Mouse (Mus musculus): ENCODE results near the gene Crhr2.

The Crhr2 gene

DNA sequence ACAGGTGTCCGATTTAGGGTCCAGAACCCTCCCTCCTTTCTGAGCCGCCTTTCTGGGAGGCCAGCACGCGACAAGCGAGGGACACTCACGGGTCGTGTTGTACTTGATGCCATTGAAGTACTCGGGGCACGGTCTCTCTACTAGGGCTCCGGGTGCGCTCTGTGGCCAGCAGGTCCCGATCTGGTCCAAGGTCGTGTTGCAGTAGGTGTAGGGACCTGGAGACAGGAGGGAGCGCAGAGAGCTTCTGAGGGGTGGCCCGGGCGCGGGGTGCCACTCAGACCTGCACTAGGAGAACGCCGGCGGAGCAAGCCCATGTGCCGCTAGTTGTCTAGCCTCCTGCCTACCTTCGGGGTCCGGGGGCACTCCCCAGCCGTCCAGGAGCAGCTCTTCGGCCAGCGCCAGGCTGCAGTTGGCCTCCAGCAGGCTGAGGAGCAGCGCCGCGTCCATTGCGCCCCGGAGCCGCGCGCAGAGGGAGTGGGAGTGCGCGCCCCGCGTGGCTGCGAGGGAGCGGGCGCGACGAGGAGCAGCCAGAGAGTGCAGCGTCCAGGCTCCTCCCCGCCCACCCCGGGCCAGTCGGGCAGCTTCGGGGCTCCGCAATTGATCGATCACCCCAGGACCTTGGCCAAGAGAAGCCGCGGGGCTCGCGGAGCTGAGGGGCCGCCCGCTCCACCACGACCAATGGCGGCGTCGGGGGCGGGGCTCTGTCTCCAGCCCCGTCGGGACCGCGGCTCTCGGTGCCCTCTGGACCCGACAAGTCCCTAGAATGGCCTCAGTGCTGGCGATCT lies 15.3 kb downstream of the Crhr2 start:
- no peak for DNase-seq

DNA sequence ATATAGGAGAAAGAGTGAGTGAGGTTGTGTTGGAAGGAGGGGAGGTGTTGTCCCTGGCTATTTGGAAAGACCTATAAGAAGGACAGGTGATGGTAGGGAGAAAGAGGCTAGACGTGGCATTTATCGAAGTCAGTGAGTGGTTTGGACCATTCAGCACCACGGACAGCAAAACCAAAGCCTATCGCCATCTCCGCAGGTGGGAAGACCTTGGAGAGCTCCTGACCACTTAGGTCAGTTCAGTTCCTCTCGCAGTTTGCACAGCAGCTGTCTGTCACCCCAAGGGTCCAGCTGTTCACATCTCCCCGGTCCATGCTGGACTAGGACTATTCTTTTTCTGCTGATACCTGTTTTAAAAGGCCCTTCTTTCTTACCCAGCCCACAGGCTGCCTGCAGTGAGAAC lies 24.5 kb downstream of the Crhr2 start:
- peak; percentile 34 for DNase-seq

DNA sequence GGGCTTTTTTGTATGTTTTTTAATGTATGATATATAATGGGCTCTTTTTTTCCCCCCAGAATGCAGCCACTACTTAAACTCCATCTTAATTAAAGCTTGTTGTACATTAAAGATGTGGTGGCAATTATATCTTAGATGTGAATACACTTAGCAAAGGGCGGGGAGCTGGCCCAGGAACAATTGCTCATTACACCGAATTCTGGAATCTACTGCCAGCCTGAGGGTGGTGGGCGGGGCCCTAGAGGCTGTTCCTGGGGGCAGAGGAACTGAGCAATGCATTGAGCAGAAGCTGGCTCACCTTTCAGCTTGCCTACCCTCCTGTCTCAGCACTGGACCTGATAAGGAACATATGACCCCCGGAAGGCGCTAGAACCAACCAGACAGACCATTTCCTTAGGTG lies 34.2 kb downstream of the Crhr2 start:
- no peak for DNase-seq

DNA sequence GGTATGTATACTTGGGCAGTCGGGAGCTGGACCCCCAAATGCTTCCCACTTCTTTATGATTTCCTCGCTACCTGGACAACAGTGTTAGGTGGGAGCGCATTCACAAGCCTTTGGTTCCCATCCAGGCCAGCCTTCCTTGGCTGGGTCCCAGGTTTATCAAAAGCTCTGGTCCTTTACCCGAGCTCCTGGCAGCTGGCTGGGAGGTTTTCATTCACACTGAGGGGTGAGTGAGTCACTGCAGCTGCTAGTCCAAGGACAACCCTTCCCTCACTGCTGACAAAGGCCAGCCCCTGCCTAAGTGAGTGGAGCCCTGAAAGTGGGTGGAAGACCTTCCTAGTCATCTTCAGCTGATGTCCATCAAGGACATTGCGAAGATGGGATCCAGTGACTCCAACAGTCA lies 34.8 kb downstream of the Crhr2 start:
- DNase-seq = peak; percentile 21

DNA sequence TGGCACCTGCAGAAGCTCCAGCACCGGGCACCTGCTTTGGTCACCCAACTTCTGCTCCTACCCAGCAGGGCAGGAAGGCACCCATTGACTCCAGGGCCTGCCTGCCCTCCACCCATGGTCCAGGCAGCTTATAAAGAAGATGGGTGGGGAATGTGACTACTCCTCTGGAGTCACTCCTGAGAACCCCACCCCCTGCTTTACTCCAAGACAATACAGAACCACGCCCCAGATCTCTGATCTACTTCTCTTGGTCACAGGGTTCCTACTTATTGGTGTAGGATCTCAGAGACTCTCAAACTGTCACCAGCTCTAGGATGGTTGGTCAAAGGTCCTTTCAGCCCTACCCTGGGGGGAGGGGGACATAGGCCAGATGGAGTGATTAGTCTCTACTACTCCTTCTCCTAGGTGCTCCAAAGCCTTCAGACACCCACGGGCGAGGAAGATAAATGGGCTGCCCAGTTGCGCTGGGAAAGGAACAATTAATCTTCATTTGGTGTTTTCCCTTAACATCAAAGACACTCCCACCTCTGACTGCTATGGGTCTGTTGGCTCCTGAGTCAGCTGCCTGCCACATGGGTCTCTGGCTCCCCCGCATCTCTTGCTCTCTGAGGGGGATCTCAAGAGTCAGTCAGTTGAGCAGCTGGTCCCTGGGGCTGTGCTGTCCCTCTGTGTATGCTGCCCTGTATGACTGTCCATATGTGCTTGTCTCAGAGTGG lies 39.2 kb downstream of the Crhr2 start:
- no peak for DNase-seq

DNA sequence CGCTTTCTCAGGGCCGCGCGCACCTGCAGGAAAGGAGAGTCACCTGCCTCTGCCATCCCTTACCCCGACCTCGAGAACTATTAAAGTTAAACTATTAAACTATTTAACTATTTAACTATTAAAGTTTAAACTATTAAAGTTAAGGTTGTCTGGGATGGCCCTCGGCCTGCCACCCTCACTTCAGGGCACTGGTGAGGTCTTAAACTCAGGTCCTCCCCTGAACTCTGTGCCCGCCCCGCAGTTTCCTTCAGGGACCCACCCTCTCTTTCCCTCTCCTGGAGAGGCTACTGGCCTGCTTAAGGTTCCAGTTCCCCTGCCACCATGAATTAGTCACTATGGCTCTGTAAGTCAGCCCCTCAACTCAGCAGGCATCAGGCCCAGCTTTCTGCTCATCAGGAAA lies 41.4 kb downstream of the Crhr2 start:
- no peak for DNase-seq

DNA sequence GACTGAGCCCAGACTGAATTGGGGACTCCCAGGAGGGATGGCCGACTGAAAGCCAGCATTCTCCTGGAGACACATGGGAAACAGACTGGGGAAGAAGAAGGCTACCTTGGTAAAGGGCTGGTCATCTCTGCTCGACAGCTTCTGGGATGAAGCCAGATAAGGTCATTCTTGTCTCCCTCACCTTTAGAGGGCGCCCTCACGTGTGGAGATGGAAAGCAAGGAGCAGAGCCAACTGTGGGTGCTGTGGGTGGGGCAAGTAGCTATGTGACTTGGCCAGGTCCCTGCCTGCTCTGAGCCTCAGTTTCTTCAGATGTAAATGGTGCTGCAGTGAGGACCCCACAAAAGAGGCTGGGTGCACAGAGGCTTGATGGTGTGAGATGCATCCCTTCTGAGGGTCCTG lies 42.2 kb downstream of the Crhr2 start:
- DNase-seq = peak; percentile 12

DNA sequence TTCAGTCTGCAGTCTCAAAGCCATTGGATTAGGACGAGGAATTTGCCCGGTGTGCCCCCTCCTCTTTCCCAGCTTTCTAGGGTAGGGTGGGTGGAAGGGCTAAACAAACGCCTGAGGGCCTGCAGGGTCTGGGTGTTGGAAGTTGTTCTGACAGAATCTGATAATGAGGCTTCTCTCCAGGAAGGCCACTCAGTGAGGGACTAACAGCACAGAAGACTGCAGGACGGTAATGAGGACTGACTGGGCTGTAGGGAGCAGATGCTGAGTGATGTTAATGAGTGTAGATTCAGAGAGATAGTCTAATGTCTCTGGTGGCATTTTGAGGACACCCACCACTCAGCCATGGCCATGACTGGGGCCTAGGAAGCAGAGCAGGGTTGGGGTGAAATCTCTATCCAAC lies 45.5 kb downstream of the Crhr2 start:
- DNase-seq = no peak

DNA sequence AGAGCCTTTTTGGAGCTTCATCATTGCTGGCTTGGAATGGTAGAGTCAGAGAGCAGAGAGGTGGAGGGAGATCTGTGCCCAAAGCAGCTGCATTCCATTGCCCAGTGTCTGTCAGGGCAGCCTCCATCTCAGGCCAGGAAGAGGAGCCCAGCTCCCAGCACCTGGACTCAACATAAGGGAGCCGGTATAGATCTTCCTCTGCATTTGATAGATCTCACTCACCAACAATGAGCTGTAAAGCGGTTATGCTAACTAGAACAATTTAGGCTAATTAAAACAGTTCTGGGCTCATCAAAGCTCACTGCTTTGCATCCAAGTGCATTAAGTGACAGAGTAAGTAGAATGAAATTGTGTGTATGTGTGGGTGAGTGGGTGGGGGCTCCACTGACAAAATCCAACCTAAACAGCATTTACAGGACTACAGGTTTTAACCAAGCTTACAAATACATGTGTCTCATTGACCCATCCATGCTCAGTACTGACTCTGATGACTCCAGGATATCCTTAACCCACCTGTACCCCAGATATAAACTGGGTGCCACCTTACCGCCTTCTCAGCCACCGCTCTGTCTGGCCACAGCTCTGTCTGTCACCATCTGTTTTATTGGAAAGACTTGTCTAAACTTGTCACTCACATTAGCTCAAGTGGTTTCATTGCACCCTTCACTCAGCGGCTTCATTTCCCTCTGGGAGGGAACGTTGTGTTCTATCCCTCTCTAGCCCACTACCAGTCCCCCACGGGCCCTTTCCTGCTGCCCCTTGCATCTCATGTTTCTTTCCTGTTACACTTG lies 50.4 kb downstream of the Crhr2 start:
- no peak for DNase-seq

DNA sequence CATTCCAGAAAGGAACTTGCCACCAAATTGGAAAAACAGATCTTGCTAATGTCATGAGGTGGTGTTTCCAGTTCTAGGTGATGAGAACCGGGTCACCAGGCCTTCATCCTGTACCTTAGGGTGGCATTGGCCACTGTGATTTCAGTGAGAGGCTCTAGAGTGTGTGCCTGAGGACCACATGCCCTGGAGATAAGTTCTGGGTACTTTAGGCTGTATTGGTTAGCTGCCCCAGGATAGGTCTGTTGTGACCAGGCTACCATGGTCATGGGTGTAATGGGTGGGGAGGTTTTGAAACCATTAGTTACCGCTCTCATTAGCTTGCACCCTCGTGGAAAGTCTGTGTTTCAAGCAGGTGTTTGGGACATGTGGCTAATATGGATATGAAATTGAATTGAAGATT lies 51.4 kb downstream of the Crhr2 start:
- DNase-seq = no peak

DNA sequence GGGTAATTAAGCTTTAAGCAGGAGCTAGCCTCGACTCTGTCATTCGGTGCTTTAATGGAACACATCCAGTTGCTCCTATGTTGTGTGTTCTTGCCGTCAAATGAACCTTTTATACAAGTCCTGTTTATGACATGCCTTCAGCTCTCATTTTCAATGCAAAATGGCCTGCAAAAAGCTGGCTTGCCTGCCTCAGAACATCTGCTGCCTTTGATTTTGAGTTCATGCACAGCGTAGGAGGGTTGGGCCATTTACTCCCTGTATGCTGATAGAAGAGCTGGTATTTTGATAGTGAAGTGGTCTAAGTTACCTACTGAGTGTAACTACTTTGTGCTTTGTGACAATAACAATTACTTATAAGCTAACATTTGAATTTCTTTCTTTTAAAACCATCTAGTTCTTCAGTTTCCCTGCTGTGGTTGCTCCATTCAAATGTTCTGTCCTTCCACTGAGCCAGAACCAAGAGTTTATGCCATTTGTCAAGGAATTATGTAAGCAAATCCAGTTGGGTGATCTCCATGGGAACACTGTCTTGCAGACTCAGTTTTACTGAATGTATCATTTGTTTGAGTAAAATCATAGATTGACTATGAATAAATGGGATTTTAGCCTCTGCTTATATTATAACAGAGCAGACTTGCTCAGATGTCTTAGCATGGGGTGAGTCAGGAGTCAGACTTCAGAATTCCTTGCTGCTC lies 56.1 kb downstream of the Crhr2 start:
- DNase-seq = no peak

DNA sequence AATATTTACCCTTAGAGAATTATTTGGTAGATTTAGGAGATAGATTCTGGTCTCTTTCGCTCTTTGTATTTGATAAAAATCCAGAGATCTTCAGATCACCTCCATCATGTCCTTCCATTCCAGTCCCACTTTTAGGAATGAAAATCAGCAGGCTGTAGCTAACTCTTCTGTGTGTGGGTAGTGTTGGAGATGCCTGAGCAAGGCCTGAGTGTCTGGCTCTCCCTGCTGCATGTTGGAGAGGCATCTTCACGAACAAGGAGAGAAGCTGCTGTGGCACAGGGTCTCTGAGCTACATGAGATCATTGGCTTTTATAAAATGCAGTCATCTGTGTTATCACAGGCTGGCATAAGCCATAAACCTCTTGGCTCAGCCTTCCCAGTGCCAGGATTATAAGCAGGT lies 66.9 kb downstream of the Crhr2 start:
- DNase-seq = no peak

DNA sequence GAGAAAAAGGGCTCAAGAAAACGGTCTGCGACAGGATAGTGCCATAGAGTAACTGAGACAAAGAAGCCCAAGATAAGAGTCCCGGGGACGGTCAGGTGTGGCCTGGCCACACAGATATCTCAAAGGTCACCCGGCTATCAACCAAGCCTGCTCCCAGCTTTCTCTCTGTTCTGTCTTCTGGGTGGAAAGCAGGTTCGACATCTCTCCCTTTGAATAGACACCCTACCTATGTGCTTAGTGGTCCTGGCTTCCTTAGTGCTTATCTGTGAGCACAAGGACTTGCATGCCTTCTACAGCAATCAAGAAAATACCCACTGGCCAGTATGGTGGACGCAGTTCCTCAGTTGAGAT lies 68.4 kb downstream of the Crhr2 start:
- DNase-seq = no peak

DNA sequence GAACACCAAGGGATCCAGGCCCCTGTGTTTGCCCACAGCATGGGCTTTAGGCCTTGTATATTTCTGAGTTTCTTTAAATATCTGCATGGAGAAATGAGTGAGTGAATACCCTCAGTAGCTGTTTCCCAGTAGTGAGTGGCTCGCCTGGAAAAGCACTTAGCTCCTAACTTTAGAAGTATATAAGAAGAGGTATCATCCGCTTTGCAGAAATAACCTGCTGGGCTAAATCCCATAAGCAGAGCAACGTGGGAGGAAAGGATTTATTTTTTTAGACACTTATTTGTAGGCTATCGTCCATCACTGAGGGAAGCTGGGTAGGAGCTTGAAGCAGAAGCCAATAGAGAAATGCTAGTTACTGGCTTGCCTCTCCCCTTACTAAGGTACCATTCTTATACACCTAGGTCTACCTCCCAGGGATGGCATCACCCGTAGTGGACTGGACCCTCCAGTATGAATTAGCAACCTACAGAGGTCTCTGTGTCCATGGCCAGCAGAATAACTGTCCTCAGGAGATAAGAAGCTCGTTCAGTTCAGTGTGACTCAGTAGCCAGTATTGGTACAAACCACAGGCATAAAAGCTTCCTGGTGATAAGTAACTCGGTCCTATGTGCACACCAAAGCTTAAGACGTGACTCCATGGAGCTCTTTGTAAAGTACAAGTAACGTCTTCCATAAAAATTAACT lies 68.9 kb downstream of the Crhr2 start:
- DNase-seq = no peak

DNA sequence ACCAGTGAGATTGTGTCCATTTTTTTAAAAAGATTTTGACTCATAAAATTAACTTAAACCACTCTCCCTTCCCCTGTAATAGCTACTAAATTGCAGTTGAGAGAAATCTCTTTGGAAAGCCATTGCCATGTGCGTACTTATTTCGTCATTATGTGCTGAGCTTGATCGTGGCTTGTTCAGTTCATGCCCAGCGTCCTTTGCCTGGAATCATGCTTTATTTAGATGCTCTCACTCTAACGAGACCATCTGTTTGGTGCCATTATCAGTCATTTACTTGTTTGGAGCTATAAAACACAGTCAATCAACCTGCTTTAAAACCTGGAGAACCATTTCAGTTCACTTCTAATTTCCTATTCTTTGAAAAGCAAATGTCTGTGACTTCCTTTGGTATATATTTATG lies 70.6 kb downstream of the Crhr2 start:
- DNase-seq = no peak

DNA sequence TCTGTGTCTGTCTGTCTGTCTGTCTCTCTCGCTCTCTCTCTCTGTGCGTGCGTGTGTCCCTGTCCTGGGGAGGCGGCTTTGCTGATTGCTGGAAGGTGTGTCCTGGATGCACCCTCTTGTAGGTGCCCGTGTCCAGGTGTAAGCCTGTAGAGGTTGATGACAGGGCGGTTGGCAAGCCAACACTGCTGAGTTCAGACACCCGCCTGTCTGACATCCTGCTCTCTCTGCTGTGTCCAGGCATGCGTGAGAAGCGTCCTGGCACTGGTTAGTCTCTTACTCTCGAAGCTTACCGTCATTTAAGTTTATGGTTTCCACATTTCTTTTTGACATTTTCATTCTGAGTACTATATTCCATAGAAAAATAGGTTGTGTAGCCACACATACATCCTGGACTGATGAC lies 71.5 kb downstream of the Crhr2 start:
- no peak for DNase-seq

DNA sequence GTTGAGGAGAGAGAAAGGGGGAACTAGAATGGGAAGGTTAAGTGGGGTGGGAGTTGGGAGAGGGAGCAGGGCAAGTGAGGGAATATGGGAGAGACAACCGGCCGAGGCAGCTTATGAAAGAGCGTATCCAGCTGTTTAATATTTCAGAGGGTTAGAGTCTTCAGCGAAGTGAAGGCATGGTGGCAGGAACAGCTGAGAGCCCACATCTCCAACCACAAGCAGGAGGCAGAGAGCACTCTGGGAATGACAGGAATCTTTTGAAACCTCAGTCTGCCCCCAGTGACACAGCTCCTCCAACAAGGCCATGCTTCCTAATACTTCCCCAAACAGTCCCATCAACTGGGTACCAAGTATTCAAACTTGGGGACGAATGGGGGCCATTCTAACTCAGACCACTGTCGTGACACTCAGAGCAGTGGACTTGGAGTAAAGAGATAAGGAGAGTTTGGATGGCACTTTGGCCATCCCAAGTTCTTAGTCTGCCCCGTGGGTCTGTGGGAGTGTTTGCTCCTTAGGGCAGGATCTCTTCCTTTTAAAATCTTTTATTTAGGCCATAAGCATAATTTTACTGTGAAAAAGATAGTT lies 72.5 kb downstream of the Crhr2 start:
- no peak for DNase-seq

DNA sequence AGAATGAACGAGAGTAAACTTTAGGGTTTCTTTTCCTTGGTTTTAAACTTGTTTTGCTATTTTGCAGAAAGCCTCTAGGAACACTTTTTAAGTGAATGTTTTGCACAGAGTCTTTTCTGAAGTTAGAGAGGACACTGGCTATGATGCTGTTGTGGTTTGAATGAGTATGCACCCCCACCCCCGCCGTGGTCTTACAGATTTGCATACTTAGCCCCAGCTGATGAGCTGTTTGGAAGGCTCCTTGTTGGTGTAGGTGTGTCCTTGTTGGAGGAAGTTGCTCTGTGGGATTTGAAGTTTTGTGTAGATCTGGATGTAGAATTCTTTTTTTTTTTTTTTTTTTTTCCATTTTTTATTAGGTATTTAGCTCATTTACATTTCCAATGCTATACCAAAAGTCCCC lies 75.4 kb downstream of the Crhr2 start:
- DNase-seq = peak; percentile 12

DNA sequence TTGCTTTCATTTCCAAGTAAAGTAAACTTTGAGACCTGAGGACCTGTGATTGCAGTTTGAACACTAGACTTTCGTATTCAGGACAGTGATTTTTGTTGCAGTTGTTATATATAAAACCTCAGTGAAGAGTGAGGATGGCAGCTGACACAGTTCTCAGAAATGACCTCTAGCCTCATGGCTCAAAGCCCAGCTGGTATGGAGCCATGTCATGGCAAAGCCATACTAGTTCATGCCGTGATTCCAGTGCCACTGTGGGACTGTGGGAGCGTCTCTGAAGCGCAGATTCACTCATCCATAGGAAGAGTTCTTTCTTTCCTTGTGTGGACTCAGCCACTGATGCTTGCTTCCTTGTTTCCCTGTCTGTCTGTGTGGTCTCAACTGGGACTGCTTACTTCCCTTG lies 78.3 kb downstream of the Crhr2 start:
- DNase-seq = no peak

DNA sequence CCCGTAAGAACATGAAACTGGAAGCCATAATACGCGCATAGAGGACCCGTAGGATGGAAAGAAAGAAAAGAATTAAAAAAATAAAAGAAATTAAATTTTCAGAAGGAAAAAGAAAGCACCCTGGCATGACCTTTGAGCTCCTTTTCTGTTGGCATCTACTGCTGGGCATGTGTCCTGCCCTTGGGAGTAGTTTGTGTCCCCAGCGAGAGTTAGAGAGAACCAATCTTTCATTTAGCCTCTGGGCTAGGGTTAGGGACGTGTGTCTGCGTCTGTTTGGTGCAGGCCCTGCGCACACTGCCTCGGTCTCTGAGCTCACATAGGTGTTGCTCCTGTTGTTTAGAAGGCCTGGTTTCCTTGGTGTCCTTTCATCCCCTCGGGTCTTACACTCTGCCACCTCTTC lies 83.6 kb downstream of the Crhr2 start:
- no peak for DNase-seq

DNA sequence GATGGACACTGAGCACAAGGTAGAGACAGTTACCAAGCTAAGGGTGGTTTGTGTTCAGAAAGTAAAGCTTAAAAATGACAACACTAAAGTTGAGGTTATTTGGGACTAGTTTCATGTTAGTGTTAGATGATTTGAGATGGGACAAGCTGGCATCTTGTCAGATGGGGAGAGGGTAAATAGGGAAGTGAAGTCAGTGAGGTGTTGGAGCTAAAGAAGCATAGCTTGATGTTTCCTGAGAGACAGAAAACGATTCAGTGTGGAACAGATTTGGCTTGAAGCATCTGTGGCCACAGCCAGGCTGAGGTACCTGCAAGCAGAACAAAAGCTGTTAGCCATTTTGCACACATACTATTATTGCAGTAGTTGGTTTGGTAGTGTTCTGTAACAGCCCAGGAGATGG lies 87.5 kb downstream of the Crhr2 start:
- DNase-seq = no peak

DNA sequence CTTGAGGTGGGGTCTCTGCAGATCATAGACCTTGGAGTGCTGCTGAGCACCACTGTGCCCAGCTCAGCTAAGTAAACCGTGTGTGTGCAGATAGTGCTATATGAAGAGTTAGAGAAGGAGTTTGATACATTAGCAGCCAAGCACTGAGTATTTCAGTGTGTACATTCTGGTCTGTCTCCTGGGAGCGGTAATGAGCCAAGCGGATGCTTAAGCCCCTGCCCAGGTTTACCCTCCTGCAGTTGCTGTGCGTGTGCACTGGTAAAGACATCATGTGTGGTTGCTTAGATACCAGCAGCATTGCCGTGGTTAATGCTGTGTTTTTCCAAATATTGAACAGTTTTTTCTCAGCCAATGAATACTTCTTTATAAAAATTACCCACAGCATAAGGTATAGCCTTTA lies 88.3 kb downstream of the Crhr2 start:
- no peak for DNase-seq
